Mouse (Mus musculus) G1E (cell line): ENCODE data around the gene Kat7. TPM values are rescaled to one million over a fixed set of nuclear protein-coding genes. Genes with fewer than 3 reads are reported as not detected.

Experiments used
- ATAC-seq: 2 replicates; pipeline ENCODE4 v1.8.0; 2016; ENCODE audit warnings: mild to moderate bottlenecking; ENCODE audit not compliant: insufficient number of reproducible peaks, poor library complexity, low FRiP score, severe bottlenecking; ENCODE audit errors: extremely low read depth
- DNase-seq: peaks from one replicate; pipeline ENCODE4 v3.0.0; 2012; ENCODE audit warnings: low spot score
- H3K27me3 ChIP-seq: 2 replicates; pipeline ENCODE4 v1.6.1; 2012; ENCODE audit warnings: mild to moderate bottlenecking, low read length, inconsistent platforms; ENCODE audit not compliant: insufficient read depth
- H3K36me3 ChIP-seq: replicated peaks from 2 replicates; pipeline ENCODE3; 2012; ENCODE audit warnings: mild to moderate bottlenecking, inconsistent platforms
- H3K4me1 ChIP-seq: 2 replicates; pipeline ENCODE4 v1.6.1; 2012; ENCODE audit warnings: low read depth, low read length, inconsistent platforms, mixed read lengths; ENCODE audit not compliant: insufficient read depth
- H3K4me3 ChIP-seq: 2 replicates; pipeline ENCODE4 v1.5.1; 2012; ENCODE audit warnings: low read depth, mild to moderate bottlenecking, inconsistent platforms, low read length, moderate library complexity, mixed read lengths
- H3K9me3 ChIP-seq: replicated peaks from 2 replicates; pipeline ENCODE4 v1.6.1; 2012; ENCODE audit warnings: inconsistent platforms
- CTCF ChIP-seq: IDR thresholded peaks from 2 replicates; pipeline ENCODE4 v1.5.1; 2012; ENCODE audit warnings: low read depth, low read length, inconsistent platforms, mixed read lengths
- GATA1 ChIP-seq: IDR thresholded peaks from 2 replicates; pipeline ENCODE4 v1.6.1; 2012; ENCODE audit warnings: borderline replicate concordance, low read length, inconsistent platforms, mixed read lengths
- GATA2 ChIP-seq: IDR thresholded peaks from 2 replicates; pipeline ENCODE4 v1.6.1; 2012; ENCODE audit warnings: low read depth, low read length, inconsistent platforms, borderline replicate concordance
- POLR2AphosphoS5 ChIP-seq: IDR thresholded peaks from 2 replicates; pipeline ENCODE4 v1.6.1; 2012; ENCODE audit warnings: low read depth, low read length, inconsistent platforms; ENCODE audit not compliant: insufficient replicate concordance
- TAL1 ChIP-seq: conservative IDR thresholded peaks from 2 replicates; pipeline ENCODE4 v1.6.1; 2012; ENCODE audit warnings: low read depth, low read length, inconsistent platforms, mixed read lengths
- polyA plus RNA-seq: library from polyadenylated mRNA; stranded (reverse); fragments of >175 nt; gene quantifications from 2 replicates; pipeline ENCODE4 v1.2.3, GENCODE M21; 2012
- total RNA-seq, 2 experiments: library from RNA; stranded (forward) in 1 of 2; stranded (reverse) in 1 of 2; fragments of 200-1000 nt in 1 of 2; fragments of >200 nt in 1 of 2; fragmentation: Nextera tagmentation in 1 of 2; gene quantifications; 2 replicates each; pipeline ENCODE4 v1.2.3; 2014 to 2017

Gene Kat7
- total and polyA plus RNA-seq, 3 experiments, result 33.6 to 144 (median 66.5) TPM

DNA sequence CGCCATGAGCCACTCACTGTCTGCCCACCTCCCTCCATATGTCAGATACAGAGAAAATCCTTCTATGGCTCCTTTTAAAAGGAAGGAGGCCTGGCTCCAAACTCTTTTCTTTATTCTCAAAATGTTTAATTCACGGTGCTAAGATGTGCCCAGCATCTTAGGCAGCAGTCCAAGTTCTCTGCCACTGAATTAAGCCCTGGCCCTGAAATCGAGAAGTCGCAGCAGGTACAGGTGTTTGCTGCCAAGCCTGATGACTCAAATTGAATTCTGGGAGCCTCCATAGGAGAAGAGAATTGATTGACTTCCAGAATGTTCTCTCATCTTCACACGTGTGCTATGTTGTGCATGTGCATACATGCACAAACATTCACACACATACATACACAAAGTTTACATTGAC, 27.7 kb downstream of the Kat7 start:
- ATAC-seq (no peak), DNase-seq (no peak)
- TF ChIP-seq CTCF (no peak), GATA2 (no peak)
- Histone ChIP-seq H3K36me3 (peaks cover 97% of the 10 kb centered on the region), H3K27me3 (no peaks in the 10 kb centered on the region), H3K4me1 (no peaks in the 10 kb centered on the region), H3K4me3 (no peak overlapping the region), H3K9me3 (no peaks in the 10 kb centered on the region)

- no peaks in the 10 kb centered on the region for H3K27me3 ChIP-seq
- DNase-seq, result no peak
- H3K4me3 ChIP-seq, result no peak overlapping the region
- H3K4me1 ChIP-seq, result peaks cover 15% of the 10 kb centered on the region
- H3K9me3 ChIP-seq, result no peaks in the 10 kb centered on the region
- TF ChIP-seq GATA2 (no peak), GATA1 (no peak), CTCF (no peak), TAL1 (no peak), POLR2AphosphoS5 (no peak)
- H3K36me3 ChIP-seq, result peaks cover 99% of the 10 kb centered on the region
- no peak for ATAC-seq
Observed at GRCm38 (mm10) chr11:95279061-95279659, 30.9 kb downstream of the Kat7 start.

DNA sequence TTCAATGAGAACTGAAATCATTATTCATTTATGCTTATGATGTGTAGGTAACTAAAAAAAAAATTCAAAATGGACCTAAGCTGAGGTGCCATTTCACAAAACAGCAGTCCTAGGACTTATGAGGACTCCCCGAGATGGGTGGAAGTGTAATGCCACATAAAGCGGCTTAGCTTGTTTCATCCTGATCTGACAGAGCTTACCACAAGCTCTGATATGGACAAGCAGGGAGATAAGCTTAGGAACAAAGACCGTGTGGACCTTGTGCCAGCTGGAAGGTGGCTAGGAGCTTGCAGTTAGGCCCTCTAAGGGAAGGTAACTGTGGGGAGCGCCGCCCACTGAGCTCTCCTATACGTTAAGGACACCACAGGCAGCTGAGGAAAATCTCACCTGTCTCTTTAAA, 34.0 kb downstream of the Kat7 start:
- Histone ChIP-seq H3K4me1 (peaks cover 21% of the 10 kb centered on the region), H3K4me3 (no peak overlapping the region), H3K36me3 (peaks cover 99% of the 10 kb centered on the region), H3K9me3 (no peaks in the 10 kb centered on the region), H3K27me3 (no peaks in the 10 kb centered on the region)
- TF ChIP-seq GATA1 (no peak), CTCF (no peak)
- DNase-seq (no peak), ATAC-seq (no peak)

DNA sequence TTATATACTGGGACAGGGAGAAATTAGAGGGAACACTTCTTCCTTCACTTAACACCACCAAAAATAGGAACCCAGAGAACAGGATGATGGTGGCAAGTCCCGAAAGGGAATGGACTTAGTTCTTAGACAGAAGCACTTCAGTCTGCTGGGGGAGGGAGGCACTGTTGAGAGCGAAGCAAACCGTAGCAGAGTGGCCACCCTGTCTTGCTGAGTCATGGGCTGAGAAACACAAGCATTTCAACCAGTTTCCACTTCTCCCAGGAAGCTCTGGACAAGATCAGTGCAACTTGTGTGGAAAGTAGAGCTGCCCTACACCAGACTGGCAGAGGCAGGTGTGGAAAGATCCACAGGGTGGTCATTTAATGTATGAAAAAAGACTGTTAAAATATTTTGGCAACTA, 35.4 kb downstream of the Kat7 start:
- Histone ChIP-seq H3K36me3 (peaks cover 100% of the 10 kb centered on the region), H3K4me1 (peaks cover 21% of the 10 kb centered on the region), H3K27me3 (no peaks in the 10 kb centered on the region), H3K9me3 (no peaks in the 10 kb centered on the region), H3K4me3 (no peak overlapping the region)
- peak; percentile 34; the same call in 1 of the 2 replicates for ATAC-seq
- DNase-seq, result no peak
- no peak for TF ChIP-seq GATA2
- TF ChIP-seq CTCF, result no peak

DNA sequence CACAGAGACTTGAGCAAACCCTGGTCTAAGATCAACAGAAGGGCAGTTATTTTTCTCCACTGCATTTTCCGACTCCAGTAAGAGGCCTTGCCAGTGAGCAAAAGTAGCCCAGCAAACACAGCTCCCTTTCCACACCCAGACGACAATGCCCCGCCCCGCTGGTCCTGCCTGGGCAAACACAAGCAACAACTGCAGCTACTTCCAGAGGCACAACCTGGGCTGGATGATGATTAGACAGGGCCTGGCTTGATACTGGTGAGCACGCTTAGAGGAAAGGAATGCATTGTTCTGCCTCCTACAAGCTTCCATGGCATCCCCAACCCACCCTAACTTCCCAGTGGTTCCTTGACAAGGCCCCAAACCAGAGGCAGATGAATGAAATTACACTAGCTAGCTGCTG, 36.4 kb downstream of the Kat7 start:
- Histone ChIP-seq H3K4me1 (peaks cover 21% of the 10 kb centered on the region), H3K36me3 (peaks cover 100% of the 10 kb centered on the region), H3K4me3 (no peak overlapping the region), H3K9me3 (no peaks in the 10 kb centered on the region), H3K27me3 (no peaks in the 10 kb centered on the region)
- no peak for TF ChIP-seq GATA2
- no peak for TF ChIP-seq CTCF
- TF ChIP-seq TAL1, result no peak
- no peak for TF ChIP-seq GATA1
- TF ChIP-seq POLR2AphosphoS5, result no peak
- ATAC-seq, result no peak
- no peak for DNase-seq

GRCm38 (mm10) chr11:95266540-95267245, 43.4 kb downstream of the Kat7 start:
- H3K4me3 ChIP-seq, result no peak overlapping the region
- peaks cover 71% of the 10 kb centered on the region for H3K36me3 ChIP-seq
- no peaks in the 10 kb centered on the region for H3K9me3 ChIP-seq
- no peak for ATAC-seq
- H3K4me1 ChIP-seq, result no peaks in the 10 kb centered on the region
- TF ChIP-seq CTCF (no peak), TAL1 (no peak), POLR2AphosphoS5 (no peak), GATA2 (no peak)
- H3K27me3 ChIP-seq, result peaks cover 4% of the 10 kb centered on the region
- no peak for DNase-seq

DNA sequence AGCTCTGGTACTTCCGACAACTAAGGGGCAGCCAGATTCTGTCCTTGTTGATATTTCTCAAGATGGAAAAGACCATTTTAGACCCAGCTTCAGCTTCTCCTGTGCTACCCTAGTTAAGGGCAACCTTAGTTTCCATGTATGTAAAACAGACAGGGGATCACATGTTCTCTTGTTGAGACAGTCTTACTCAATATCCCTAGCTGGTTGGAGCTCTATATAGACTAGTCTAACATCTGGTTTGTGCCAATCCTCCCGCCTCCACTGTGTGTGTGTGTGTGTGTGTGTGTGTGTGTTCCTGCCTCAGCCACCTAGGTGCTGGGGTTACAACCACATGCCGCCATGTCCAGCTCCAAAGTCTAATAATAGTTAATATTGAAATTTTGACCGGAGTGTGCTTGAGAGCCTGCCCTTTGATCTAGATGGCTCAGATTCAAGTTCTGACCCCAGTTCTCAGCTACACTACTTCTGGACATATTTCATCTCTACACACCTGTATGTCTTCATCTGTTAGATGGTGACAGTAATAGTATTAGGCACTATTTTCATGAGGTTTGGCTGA, 45.5 kb downstream of the Kat7 start:
- H3K4me1 ChIP-seq, result peaks cover 13% of the 10 kb centered on the region
- H3K36me3 ChIP-seq, result peaks cover 49% of the 10 kb centered on the region
- no peak for ATAC-seq

More for the DNA sequence above, 45.5 kb downstream of the Kat7 start:
- TF ChIP-seq GATA2, result no peak
- TF ChIP-seq CTCF, result no peak
- H3K4me3 ChIP-seq, result no peak overlapping the region
- DNase-seq, result no peak
- H3K9me3 ChIP-seq, result no peaks in the 10 kb centered on the region
- H3K27me3 ChIP-seq, result peaks cover 18% of the 10 kb centered on the region
